Mouse (Mus musculus) CH12.LX (cell line): ENCODE data around the gene Yap1. TPM values are rescaled to one million over a fixed set of nuclear protein-coding genes. Genes with fewer than 3 reads are reported as not detected.

Experiments used
- DNase-seq: peaks from one replicate; pipeline ENCODE4 v3.0.0-alpha.2; 2013; ENCODE audit errors: extremely low read depth
- H3K27ac ChIP-seq: 2 replicates; pipeline ENCODE4 v1.5.1; 2012; ENCODE audit warnings: low read depth, mild to moderate bottlenecking, control low read depth, moderate library complexity; ENCODE audit not compliant: insufficient read depth
- H3K27me3 ChIP-seq: replicated peaks from 2 replicates; pipeline ENCODE3; 2012; ENCODE audit warnings: inconsistent platforms
- H3K36me3 ChIP-seq, 2 experiments: replicated peaks in 1 of 2; 2 replicates each; pipeline versions ENCODE3 to v1.6.1; 2012; ENCODE audit warnings: inconsistent platforms in 1 of 2, low read length in 1 of 2, mild to moderate bottlenecking in 1 of 2, mixed read lengths in 1 of 2, moderate library complexity in 1 of 2; ENCODE audit not compliant: control insufficient read depth in 1 of 2, insufficient read depth in 1 of 2
- H3K4me1 ChIP-seq, 2 experiments: 2 replicates each; pipeline ENCODE4 v1.6.1; 2012; ENCODE audit warnings: inconsistent platforms in 1 of 2, moderate library complexity in 1 of 2; ENCODE audit not compliant: insufficient read depth in 2 of 2, control insufficient read depth in 1 of 2
- H3K4me2 ChIP-seq: 2 replicates; pipeline ENCODE4 v1.6.1; 2012; ENCODE audit warnings: low read depth, mild to moderate bottlenecking, control low read depth; ENCODE audit not compliant: poor library complexity, insufficient read depth, severe bottlenecking
- H3K4me3 ChIP-seq, 3 experiments: fragments of 150-350 bp in 1 of 3; sonication (generic) in 1 of 3; replicated peaks in 1 of 3; 2 replicates each; pipeline versions ENCODE3 to v1.5.1; 2011 to 2012; ENCODE audit warnings: low read depth in 2 of 3, low read length in 2 of 3, mild to moderate bottlenecking in 2 of 3, moderate library complexity in 2 of 3, control low read depth in 1 of 3, improper control_type of control experiment in 1 of 3, inconsistent platforms in 1 of 3, mixed read lengths in 1 of 3; ENCODE audit not compliant: poor library complexity in 1 of 3
- H3K79me2 ChIP-seq: replicated peaks from 2 replicates; pipeline ENCODE4 v1.6.1; 2012; ENCODE audit warnings: mild to moderate bottlenecking, moderate library complexity; ENCODE audit not compliant: control insufficient read depth, poor library complexity, insufficient read depth, severe bottlenecking; ENCODE audit errors: extremely low read depth
- H3K9ac ChIP-seq: 2 replicates; pipeline ENCODE4 v1.6.1; 2012; ENCODE audit warnings: low read depth, mild to moderate bottlenecking, control low read depth, moderate library complexity; ENCODE audit not compliant: insufficient read depth
- H3K9me3 ChIP-seq: replicated peaks from 2 replicates; pipeline ENCODE3; 2012; ENCODE audit warnings: low read length, inconsistent platforms, mixed read lengths
- BHLHE40 ChIP-seq: IDR thresholded peaks from 2 replicates; pipeline ENCODE4 v1.6.1; 2011; ENCODE audit warnings: mild to moderate bottlenecking, low read depth, low read length, improper control_type of control experiment
- CHD1 ChIP-seq: IDR thresholded peaks from 2 replicates; pipeline ENCODE4 v1.6.1; 2012; ENCODE audit warnings: low read depth, low read length, improper control_type of control experiment, inconsistent platforms
- E2F4 ChIP-seq: IDR thresholded peaks from 2 replicates; pipeline ENCODE4 v1.6.1; 2011; ENCODE audit warnings: low read depth, low read length, improper control_type of control experiment; ENCODE audit not compliant: insufficient replicate concordance
- EP300 ChIP-seq: IDR thresholded peaks from 2 replicates; pipeline ENCODE4 v1.6.1; 2011; ENCODE audit warnings: low read length, improper control_type of control experiment
- ETS1 ChIP-seq: conservative IDR thresholded peaks from 2 replicates; pipeline ENCODE4 v1.6.1; 2012; ENCODE audit warnings: low read depth, mild to moderate bottlenecking, inconsistent platforms, low read length, improper control_type of control experiment, moderate library complexity
- IRF4 ChIP-seq: IDR thresholded peaks from 2 replicates; pipeline ENCODE4 v1.6.1; 2014; ENCODE audit warnings: low read depth, mild to moderate bottlenecking, inconsistent platforms, low read length, improper control_type of control experiment
- JUND ChIP-seq: conservative IDR thresholded peaks from 2 replicates; pipeline ENCODE4 v1.6.1; 2011; ENCODE audit warnings: low read depth, low read length, improper control_type of control experiment
- MAFK ChIP-seq: IDR thresholded peaks from 2 replicates; pipeline ENCODE4 v1.6.1; 2011; ENCODE audit warnings: low read length, improper control_type of control experiment; ENCODE audit not compliant: insufficient replicate concordance
- MAX ChIP-seq: IDR thresholded peaks from 2 replicates; pipeline ENCODE4 v1.6.1; 2011; ENCODE audit warnings: low read length, improper control_type of control experiment
- MAZ ChIP-seq: IDR thresholded peaks from 2 replicates; pipeline ENCODE4 v1.6.1; 2012; ENCODE audit warnings: low read depth, mild to moderate bottlenecking, inconsistent platforms, low read length, improper control_type of control experiment, moderate library complexity
- NELFE ChIP-seq: IDR thresholded peaks from 2 replicates; pipeline ENCODE4 v1.6.1; 2011; ENCODE audit warnings: low read depth, low read length, improper control_type of control experiment
- NRF1 ChIP-seq: IDR thresholded peaks from 2 replicates; pipeline ENCODE4 v1.6.1; 2014; ENCODE audit warnings: low read depth, mild to moderate bottlenecking, inconsistent platforms, low read length, improper control_type of control experiment, moderate library complexity
- PAX5 ChIP-seq: IDR thresholded peaks from 2 replicates; pipeline ENCODE4 v1.6.1; 2012; ENCODE audit warnings: low read length, inconsistent platforms, mixed read lengths
- RAD21 ChIP-seq: IDR thresholded peaks from 2 replicates; pipeline ENCODE4 v1.6.1; 2011; ENCODE audit warnings: low read depth, mild to moderate bottlenecking, low read length, improper control_type of control experiment, moderate library complexity
- SMC3 ChIP-seq: IDR thresholded peaks from 2 replicates; pipeline ENCODE4 v1.6.1; 2011; ENCODE audit warnings: low read depth, low read length, improper control_type of control experiment
- TBP ChIP-seq: conservative IDR thresholded peaks from 2 replicates; pipeline ENCODE4 v1.6.1; 2011; ENCODE audit warnings: low read depth, low read length, improper control_type of control experiment
- UBTF ChIP-seq: IDR thresholded peaks from 2 replicates; pipeline ENCODE4 v1.6.1; 2012; ENCODE audit warnings: low read depth, mild to moderate bottlenecking, inconsistent platforms, low read length, improper control_type of control experiment, moderate library complexity
- USF1 ChIP-seq: IDR thresholded peaks from 2 replicates; pipeline ENCODE4 v1.6.1; 2014; ENCODE audit warnings: low read depth, mild to moderate bottlenecking, inconsistent platforms, low read length, improper control_type of control experiment
- ZKSCAN1 ChIP-seq: IDR thresholded peaks from 2 replicates; pipeline ENCODE4 v1.6.1; 2012; ENCODE audit warnings: low read depth, inconsistent platforms, low read length, improper control_type of control experiment, borderline replicate concordance
- ZMIZ1 ChIP-seq: IDR thresholded peaks from 2 replicates; pipeline ENCODE4 v1.6.1; 2012; ENCODE audit warnings: low read depth, mild to moderate bottlenecking, inconsistent platforms, low read length, improper control_type of control experiment
- dilution Hi-C: fragments of 300-500 bp; cut with MboI; formaldehyde crosslinking; loops from 2 replicates; pipeline ENCODE4 v1.14.3; 2020; ENCODE audit warnings: low sequenced_read_pairs; ENCODE audit not compliant: extremely low pct_unique_long_range_greater_than_20kb, extremely low pct_ligation_motif_present
- in situ Hi-C: fragments of 300-500 bp; cut with MboI; formaldehyde crosslinking; loops from 3 replicates; pipeline ENCODE4 v1.14.3; 2019; ENCODE audit warnings: low sequenced_read_pairs, low pct_ligation_motif_present, low pct_unique_long_range_greater_than_20kb, mixed read lengths
- polyA plus RNA-seq: library from polyadenylated mRNA; unstranded; fragments of >175 nt; gene quantifications from 2 replicates; pipeline ENCODE4 v1.2.1, GENCODE M21; 2012; ENCODE audit warnings: low read depth; ENCODE audit not compliant: insufficient read length
- total RNA-seq, 2 experiments: library from RNA; depleted of rRNA; stranded (reverse); fragments of 300-350 nt in 1 of 2; fragments of >200 nt in 1 of 2; gene quantifications; 2 replicates each; pipeline ENCODE4 v1.2.3; 2012 to 2014

The Yap1 gene
- total and polyA plus RNA-seq, 3 experiments = 0.06 TPM; not detected in 2

GRCm38 (mm10) chr9:8034143-8034542 lies 29.7 kb upstream of the Yap1 start:
- H3K79me2 ChIP-seq = 0 out of 2 replicates have a peak, but pooled peaks cover 3% of the 10 kb centered on the region
- dilution Hi-C loops (no loop called here), in situ Hi-C loops (no loop called here)
- H3K36me3 ChIP-seq = no peaks in the 10 kb centered on the region
- H3K27me3 ChIP-seq = no peaks in the 10 kb centered on the region
- no peak for DNase-seq
- H3K4me1 ChIP-seq = no peaks in the 10 kb centered on the region
- TF ChIP-seq NRF1 (no peak), RAD21 (no peak), IRF4 (no peak), CHD1 (no peak), ETS1 (no peak), BHLHE40 (no peak), MAZ (no peak), MAX (no peak), ZKSCAN1 (no peak), ZMIZ1 (no peak), EP300 (no peak), PAX5 (no peak), USF1 (no peak)
- H3K9ac ChIP-seq = no peak overlapping the region
- H3K27ac ChIP-seq = no peak overlapping the region
- no peak overlapping the region for H3K4me2 ChIP-seq
- H3K4me3 ChIP-seq = no peak overlapping the region
- H3K9me3 ChIP-seq = no peaks in the 10 kb centered on the region

GRCm38 (mm10) chr9:8032847-8033246 lies 28.5 kb upstream of the Yap1 start:
- Histone ChIP-seq H3K36me3 (no peaks in the 10 kb centered on the region), H3K9ac (no peak overlapping the region), H3K27ac (no peak overlapping the region), H3K79me2 (0 out of 2 replicates have a peak, but pooled peaks cover 3% of the 10 kb centered on the region), H3K4me1 (no peaks in the 10 kb centered on the region), H3K9me3 (no peaks in the 10 kb centered on the region), H3K4me2 (no peak overlapping the region), H3K4me3 (no peak overlapping the region), H3K27me3 (no peaks in the 10 kb centered on the region)
- dilution Hi-C loops (no loop called here), in situ Hi-C loops (no loop called here)
- TF ChIP-seq SMC3 (no peak), TBP (no peak), NRF1 (no peak), UBTF (no peak), MAFK (no peak), E2F4 (no peak), NELFE (no peak), ZKSCAN1 (no peak), JUND (no peak)
- DNase-seq = no peak
